Mouse (Mus musculus) forebrain, embryonic 10.5 days (tissue): ENCODE results near the gene Tm9sf3. TPM values are rescaled to one million over a fixed set of nuclear protein-coding genes. Genes with fewer than 3 reads are reported as not detected.

Source experiments
- DNase-seq: peaks from one replicate; pipeline ENCODE4 v3.0.0-alpha.2; 2017; ENCODE audit warnings: low spot score; ENCODE audit errors: extremely low spot score
- H3K27ac ChIP-seq: fragments of 300-500 bp; sonication (generic); 2 replicates; pipeline ENCODE4 v1.5.1; 2016; ENCODE audit warnings: mild to moderate bottlenecking
- H3K27me3 ChIP-seq: fragments of 300-500 bp; sonication (generic); 2 replicates; pipeline ENCODE4 v1.6.1; 2016; ENCODE audit warnings: mild to moderate bottlenecking; ENCODE audit not compliant: poor library complexity, severe bottlenecking
- H3K36me3 ChIP-seq: fragments of 300-500 bp; sonication (generic); replicated peaks from 2 replicates; pipeline ENCODE4 v1.6.1; 2016; ENCODE audit warnings: mild to moderate bottlenecking, moderate library complexity
- H3K4me1 ChIP-seq: fragments of 300-500 bp; sonication (generic); 2 replicates; pipeline ENCODE4 v1.6.1; 2016
- H3K4me3 ChIP-seq: fragments of 300-500 bp; sonication (generic); 2 replicates; pipeline ENCODE4 v1.5.1; 2016; ENCODE audit warnings: mild to moderate bottlenecking, moderate library complexity
- H3K9me3 ChIP-seq: fragments of 300-500 bp; sonication (generic); 2 replicates; pipeline ENCODE4 v1.6.1; 2016; ENCODE audit warnings: mild to moderate bottlenecking, moderate library complexity
- WGBS: fragments of 180-500 bp; shearing (Covaris S2); methylation state at CpG from one replicate; pipeline ENCODE4 v1.1.7; 2016; 5-methylcytosine and 5-hydroxymethylcytosine counted together
- polyA plus RNA-seq: library from polyadenylated mRNA; unstranded; fragments of >200 nt; fragmentation: Nextera tagmentation; extraction: Ambion mirVana; gene quantifications from 2 replicates; pipeline ENCODE4 v1.2.1, GENCODE M21; 2016

Gene Tm9sf3
- polyA plus RNA-seq, 1 experiment from 2014 or later, result 92.8 TPM

DNA sequence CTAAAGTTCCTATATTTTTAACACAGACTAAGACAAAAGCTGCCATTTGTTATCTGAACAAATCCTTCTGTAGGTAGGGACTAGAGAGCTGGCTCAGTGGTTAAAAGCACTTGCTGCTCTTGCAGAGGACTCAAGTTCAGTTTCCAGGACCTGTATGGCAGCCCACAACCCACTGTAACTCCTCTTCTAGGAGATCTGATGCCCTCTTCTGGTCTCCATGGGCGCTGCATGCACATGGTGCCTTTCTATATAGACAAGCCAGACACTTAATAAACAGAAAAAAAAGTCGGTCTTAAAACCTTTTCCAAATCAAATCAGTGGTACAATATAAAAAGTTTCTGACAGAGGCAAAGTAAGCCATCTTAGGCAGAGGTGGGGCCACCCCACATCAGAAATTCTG, 5.1 kb downstream of the Tm9sf3 start:
- Histone ChIP-seq H3K9me3 (no peaks in the 10 kb centered on the region), H3K4me1 (peaks cover 35% of the 10 kb centered on the region), H3K36me3 (peaks cover 34% of the 10 kb centered on the region), H3K4me3 (no peak overlapping the region), H3K27me3 (no peaks in the 10 kb centered on the region), H3K27ac (no peak overlapping the region)
- peak; percentile 39 for DNase-seq
- 46% methylated on average over 2 of the region's 2 CpGs for WGBS

DNA sequence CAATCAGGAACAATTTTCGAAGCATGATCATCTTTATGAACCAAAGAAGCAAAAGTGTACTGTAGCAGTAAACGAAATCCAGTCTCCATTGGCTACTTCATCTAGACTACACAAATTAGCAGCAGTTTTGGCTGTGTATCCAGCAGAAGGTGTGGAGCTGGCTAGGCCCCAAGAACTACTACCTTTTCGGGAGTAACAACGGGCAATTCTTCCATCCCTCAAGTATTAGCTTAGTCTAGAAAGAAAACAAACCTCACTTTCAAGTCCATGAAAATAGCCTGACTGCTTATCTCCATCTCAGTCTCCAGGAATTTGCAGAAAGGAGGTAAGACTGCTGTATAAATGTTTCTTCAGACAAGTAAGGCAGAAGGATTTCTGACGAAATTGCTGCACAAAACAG, 9.2 kb downstream of the Tm9sf3 start:
- 91% methylated on average over 5 of the region's 5 CpGs for WGBS
- Histone ChIP-seq H3K36me3 (peaks cover 38% of the 10 kb centered on the region), H3K4me1 (0 out of 2 replicates have a peak, but pooled peaks cover 3% of the 10 kb centered on the region), H3K9me3 (no peaks in the 10 kb centered on the region), H3K27ac (no peak overlapping the region), H3K27me3 (no peaks in the 10 kb centered on the region), H3K4me3 (no peak overlapping the region)
- no peak for DNase-seq

DNA sequence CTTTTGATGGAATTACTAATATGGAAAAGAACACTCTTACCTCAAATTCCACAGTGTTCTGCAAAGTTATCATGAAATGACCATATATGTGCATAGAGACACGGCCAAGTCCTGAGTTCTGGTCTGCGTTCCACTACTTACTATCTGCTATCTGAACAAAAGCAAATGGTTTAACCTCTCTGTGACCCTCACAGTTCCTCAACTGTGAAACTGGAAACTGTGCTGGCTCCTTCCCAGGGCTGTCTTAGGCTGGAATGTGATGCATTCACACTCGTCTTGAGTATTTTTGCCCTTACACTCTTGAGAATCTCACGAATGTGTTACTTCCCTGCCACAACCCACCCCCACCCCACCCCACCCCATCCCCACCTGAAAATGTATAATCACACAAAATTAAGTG, 14.8 kb downstream of the Tm9sf3 start:
- Histone ChIP-seq H3K36me3 (peaks cover 62% of the 10 kb centered on the region), H3K27me3 (no peaks in the 10 kb centered on the region), H3K27ac (no peak overlapping the region), H3K4me3 (no peak overlapping the region), H3K4me1 (no peaks in the 10 kb centered on the region), H3K9me3 (no peaks in the 10 kb centered on the region)
- WGBS, result 80% methylated on average over 4 of the region's 4 CpGs
- no peak for DNase-seq

DNA sequence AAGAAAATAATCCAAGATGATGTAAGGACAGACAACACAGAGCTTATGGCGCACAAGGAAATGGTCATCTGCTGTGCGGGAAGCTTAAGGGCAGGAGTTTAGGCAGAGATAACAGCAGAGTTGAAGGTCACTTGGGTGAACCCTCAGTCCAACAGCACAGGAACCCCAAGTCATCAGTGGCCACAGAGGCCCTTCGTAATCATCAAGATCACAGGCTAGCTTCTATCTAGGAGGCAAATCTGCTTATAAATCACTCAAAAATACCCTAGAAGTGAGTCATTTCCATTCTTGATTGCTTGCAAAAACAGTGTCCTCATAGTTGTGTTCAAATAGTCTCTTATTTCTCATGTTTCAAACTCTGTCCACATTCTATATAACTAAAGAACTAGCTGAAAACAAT, 15.5 kb downstream of the Tm9sf3 start:
- 96% methylated on average over 3 of the region's 3 CpGs for WGBS
- Histone ChIP-seq H3K4me1 (no peaks in the 10 kb centered on the region), H3K27ac (no peak overlapping the region), H3K4me3 (no peak overlapping the region), H3K36me3 (peaks cover 59% of the 10 kb centered on the region), H3K9me3 (no peaks in the 10 kb centered on the region), H3K27me3 (no peaks in the 10 kb centered on the region)
- no peak for DNase-seq

DNA sequence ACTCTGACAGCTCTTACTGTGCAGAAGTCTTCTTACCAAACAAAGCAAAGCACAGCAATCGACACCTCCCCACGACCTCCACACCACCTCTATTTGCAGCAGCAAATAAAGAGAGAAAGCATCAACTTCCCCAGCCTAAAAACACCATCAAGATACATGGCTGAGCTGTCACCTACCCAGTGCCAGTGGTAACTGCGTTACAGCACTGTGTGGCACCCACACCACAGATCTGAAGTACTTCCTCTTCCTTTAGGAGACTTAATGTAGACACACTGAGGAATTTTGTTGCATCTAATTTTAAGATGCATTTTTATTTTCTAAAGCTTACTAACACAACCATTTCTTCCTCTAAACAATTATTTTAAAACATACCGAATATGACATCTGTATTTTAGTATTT, 17.5 kb downstream of the Tm9sf3 start:
- peaks cover 70% of the 10 kb centered on the region for H3K36me3 ChIP-seq
- DNase-seq, result no peak
- no peaks in the 10 kb centered on the region for H3K4me1 ChIP-seq
- H3K27me3 ChIP-seq, result no peaks in the 10 kb centered on the region
- WGBS, result 92% methylated on average over 4 of the region's 4 CpGs
- no peak overlapping the region for H3K4me3 ChIP-seq
- no peak overlapping the region for H3K27ac ChIP-seq
- no peaks in the 10 kb centered on the region for H3K9me3 ChIP-seq

DNA sequence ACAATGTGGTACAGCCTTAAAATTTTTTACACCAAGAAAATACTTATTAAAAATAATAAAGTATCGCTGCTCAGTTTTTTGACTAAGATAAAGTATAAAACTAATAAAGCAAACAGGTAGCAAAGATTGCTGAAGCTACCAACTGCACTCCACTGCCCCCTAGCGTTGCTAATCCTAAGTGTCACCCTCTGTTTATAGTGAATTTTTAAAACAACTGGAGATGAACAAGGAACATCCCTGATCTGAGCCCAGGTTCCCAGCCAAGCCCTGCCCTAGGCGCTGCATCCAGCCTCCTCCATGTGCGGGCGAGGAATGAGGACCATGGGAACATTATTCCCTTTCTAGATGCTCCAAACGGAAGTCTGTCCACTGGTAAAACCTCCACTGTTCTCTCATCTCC, 19.2 kb downstream of the Tm9sf3 start:
- Histone ChIP-seq H3K36me3 (peaks cover 86% of the 10 kb centered on the region), H3K4me3 (no peak overlapping the region), H3K9me3 (no peaks in the 10 kb centered on the region), H3K27ac (no peak overlapping the region), H3K27me3 (no peaks in the 10 kb centered on the region), H3K4me1 (no peaks in the 10 kb centered on the region)
- DNase-seq, result no peak
- 67% methylated on average over 6 of the region's 6 CpGs for WGBS

DNA sequence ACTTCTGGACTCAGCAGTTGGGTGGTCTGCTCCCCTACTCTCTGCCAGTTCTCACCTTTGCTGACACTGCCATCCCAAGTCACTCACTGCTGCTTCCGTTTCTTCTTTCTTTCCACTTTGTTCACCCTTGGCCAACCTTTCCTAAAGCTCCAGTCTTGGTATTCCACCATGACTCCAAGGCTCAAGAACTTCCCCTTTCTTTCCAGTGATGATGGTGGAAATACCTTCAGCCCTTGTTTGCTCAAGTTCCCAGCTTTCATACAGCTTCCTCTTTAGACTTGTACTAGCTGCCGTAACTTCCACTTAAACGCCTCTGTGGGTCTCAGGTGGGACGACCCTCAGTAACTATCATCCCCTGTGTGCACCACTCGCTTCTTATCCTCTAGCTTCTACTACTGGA, 21.8 kb downstream of the Tm9sf3 start:
- H3K9me3 ChIP-seq, result no peaks in the 10 kb centered on the region
- H3K27ac ChIP-seq, result no peak overlapping the region
- WGBS, result 98% methylated on average over 5 of the region's 5 CpGs
- DNase-seq, result no peak
- H3K36me3 ChIP-seq, result peaks cover 88% of the 10 kb centered on the region
- H3K27me3 ChIP-seq, result no peaks in the 10 kb centered on the region
- H3K4me1 ChIP-seq, result no peaks in the 10 kb centered on the region
- H3K4me3 ChIP-seq, result no peak overlapping the region

DNA sequence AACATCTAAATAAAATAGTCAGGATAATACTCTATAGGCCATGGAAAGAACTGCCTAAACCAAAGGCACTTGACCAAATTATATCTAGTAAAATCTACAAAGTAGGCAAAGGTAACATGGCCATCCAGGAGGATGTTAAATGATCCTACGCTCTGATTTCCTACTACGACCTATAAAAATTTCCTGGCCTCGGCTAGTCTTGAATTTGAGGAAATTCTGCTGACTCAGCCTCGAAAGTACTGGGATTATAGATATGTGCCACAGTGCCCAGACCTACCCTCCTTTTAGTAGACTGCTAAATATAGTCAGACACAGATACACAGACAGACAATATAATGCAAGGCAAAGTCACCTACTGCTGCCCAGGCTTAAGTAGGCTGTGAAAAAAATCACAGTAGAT, 30.1 kb downstream of the Tm9sf3 start:
- H3K9me3 ChIP-seq, result no peaks in the 10 kb centered on the region
- H3K27me3 ChIP-seq, result no peaks in the 10 kb centered on the region
- no peak for DNase-seq
- no peak overlapping the region for H3K27ac ChIP-seq
- no peaks in the 10 kb centered on the region for H3K4me1 ChIP-seq
- H3K4me3 ChIP-seq, result no peak overlapping the region
- H3K36me3 ChIP-seq, result peaks cover 86% of the 10 kb centered on the region
- WGBS, result 96% methylated on average over 4 of the region's 4 CpGs

DNA sequence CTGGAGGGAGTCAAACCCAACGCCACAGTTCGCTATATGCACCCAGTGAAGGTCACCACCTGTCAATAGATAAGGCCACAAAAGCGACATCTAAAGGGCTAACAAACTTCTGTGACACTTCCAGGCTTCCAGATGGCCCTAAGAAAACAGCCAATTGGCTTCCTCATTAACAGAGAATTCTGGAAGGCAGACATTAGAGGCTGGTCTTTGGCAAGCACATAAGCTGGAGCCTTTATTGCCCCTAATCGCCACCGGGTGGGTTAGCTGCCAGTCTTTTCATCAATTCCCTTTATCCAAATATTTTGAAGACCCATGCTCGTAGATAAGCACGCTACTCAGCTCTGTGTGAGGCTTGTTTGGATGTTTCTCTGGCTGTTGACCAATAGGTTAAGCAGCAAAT, 55.5 kb downstream of the Tm9sf3 start:
- H3K27ac ChIP-seq, result no peak overlapping the region
- WGBS, result 76% methylated on average over 7 of the region's 7 CpGs
- peaks cover 26% of the 10 kb centered on the region for H3K4me1 ChIP-seq
- DNase-seq, result no peak
- H3K9me3 ChIP-seq, result no peaks in the 10 kb centered on the region
- H3K36me3 ChIP-seq, result peaks cover 22% of the 10 kb centered on the region
- H3K27me3 ChIP-seq, result peaks cover 64% of the 10 kb centered on the region
- no peak overlapping the region for H3K4me3 ChIP-seq

DNA sequence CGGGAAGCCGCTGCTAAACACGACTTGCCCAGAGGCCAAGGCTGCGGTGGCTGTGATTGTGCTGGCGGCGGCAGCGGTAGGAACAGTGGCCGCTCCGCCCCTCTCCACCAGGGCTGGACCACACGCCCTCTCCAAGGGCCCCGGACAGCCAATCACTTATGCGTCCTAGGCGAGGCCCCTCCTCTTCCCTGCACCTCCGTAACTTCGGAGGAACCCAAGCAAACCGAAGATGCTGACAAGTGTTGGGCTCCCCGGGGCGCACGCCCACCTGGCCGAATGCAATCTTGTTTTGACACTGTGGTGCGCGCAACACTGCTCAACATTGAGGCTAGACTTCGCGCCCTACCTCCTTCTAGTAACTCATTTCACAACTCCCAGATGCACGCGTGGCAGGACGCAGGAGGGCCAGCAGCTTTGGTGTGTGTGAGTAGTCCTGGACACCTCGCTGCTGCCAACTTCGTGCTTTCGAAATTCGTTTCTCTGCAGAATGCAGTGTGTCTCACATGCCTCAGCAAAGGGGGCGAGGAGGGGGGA, 56.9 kb downstream of the Tm9sf3 start, which contains the start of gene Tll2:
TSS of gene Tll2 (minus strand) at position 25 of the 534 bp plus-strand sequence.
- Histone ChIP-seq H3K27me3 (peaks cover 78% of the 10 kb centered on the region), H3K27ac (peak within 1 kb of the TSS; percentile 57), H3K4me3 (peak within 1 kb of the TSS; percentile 62), H3K36me3 (peaks cover 11% of the 10 kb centered on the region), H3K4me1 (peaks cover 26% of the 10 kb centered on the region), H3K9me3 (no peaks in the 10 kb centered on the region)
- WGBS, result 2% methylated on average over 32 of the region's 32 CpGs
- peak; percentile 80 for DNase-seq

DNA sequence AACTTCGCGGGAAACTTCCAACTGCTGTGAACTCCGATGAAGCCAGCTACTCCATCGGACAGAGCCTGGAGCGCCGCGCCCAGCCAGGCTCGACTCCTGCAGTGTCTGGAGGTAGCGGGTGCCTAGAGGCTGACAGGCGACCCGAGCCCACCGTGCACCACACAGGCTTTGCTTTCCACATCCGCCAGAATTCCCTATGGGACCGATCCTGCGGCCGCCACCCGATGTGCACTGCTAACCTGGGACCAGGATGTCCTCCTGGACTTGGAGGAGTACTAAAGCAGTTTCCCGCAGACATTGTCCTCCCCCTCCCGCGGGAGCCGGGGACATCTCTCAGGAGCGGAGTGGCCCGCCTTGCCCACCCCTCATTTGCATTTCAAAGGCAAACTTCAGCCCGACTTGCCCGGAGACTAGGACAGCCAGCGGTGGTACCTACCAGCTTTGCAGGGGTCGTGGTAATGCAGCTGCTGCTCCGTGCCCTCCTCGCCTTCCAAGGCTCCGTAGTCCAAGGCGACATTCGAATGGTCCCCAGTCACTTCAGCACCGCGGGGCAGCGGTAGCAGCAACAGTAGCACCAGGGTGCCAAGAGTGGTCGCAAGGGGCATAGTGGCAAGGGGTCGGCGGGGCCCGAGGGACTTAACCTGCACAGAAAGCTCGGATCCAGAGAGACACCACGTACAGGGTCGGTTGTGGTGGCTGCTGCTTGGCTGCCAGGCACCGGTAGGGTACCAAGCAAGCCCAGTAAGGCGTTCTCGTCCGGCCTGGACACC, 57.6 kb downstream of the Tm9sf3 start:
- peaks cover 6% of the 10 kb centered on the region; the same call in 1 of the 2 replicates for H3K36me3 ChIP-seq
- peak overlapping the region; percentile 62 for H3K4me3 ChIP-seq
- H3K4me1 ChIP-seq, result peaks cover 26% of the 10 kb centered on the region
- H3K27me3 ChIP-seq, result peaks cover 85% of the 10 kb centered on the region
- no peaks in the 10 kb centered on the region for H3K9me3 ChIP-seq
- H3K27ac ChIP-seq, result peak overlapping the region; percentile 57
- under 1% methylated on average over 46 of the region's 46 CpGs for WGBS
- DNase-seq, result peak; percentile 36

DNA sequence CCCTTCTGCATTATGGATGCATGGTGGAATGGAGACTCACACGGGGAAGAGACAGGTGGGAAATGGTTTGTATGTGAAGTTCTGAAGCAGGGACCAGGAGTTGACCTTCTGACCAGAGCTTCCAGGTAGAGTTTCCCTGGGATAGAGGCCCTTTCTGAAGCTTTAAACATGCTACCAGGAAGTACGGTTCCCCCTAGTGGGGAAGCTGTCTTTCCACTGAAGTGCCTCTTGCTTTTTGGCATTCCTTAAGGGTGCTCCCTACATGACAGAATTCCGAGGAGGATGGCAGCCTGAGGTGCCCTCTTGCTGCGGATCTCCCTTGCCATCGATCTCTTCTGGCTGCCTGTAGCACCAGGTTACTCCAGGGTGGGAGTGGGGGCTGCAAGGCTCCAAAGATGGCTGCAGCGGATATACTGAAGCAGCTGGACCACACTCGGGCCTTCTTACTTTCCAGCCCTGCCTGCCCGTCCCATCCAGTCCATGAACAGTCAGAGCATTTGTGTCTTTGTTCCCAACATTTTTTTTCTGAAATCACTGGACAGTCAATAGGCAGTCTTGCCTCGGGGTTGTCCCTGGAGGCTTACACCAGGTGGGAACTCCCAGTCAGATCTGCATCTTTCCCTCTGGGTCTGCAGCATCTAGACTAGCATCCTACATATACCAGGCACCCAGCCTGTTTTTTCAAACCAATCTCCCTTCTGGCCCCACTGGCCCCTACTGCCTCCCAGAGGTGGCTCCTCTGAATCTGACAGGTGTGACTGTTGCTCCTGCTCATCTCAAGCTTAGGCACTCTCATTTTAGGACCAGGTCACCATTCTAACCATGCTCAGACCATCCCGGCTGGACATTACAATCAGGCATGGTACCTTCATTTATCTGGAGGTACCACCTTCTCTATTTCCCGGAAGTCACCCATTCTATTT, 59.4 kb downstream of the Tm9sf3 start:
- DNase-seq, result no peak
- H3K4me1 ChIP-seq, result peaks cover 26% of the 10 kb centered on the region
- H3K9me3 ChIP-seq, result no peaks in the 10 kb centered on the region
- H3K27me3 ChIP-seq, result peaks cover 91% of the 10 kb centered on the region
- no peak overlapping the region for H3K4me3 ChIP-seq
- 72% methylated on average over 11 of the region's 11 CpGs for WGBS
- no peak overlapping the region for H3K27ac ChIP-seq
- H3K36me3 ChIP-seq, result no peaks in the 10 kb centered on the region

DNA sequence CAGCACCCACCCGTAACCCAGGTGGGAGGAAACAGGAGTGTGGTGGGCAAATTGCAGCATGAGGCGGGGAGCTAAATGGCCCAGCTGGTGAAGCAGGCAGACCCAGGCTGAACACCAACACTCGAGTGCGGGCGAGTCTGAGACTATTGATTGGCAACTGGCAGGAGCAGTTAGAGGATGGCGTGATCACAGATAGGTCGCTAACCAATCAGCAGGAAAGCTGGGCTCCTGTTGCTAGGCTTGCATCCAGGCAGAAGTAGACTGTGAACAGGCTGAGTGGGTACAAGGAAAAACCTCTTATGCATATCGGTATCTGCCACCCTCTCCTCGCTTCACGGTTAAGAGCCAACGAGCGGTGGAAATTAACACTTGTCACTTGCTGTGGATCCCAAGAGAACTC, 66.2 kb downstream of the Tm9sf3 start:
- Histone ChIP-seq H3K4me1 (no peaks in the 10 kb centered on the region; the same call in 1 of the 2 replicates), H3K27ac (no peak overlapping the region), H3K27me3 (peaks cover 76% of the 10 kb centered on the region), H3K9me3 (no peaks in the 10 kb centered on the region), H3K4me3 (no peak overlapping the region), H3K36me3 (no peaks in the 10 kb centered on the region)
- WGBS, result 88% methylated on average over 12 of the region's 12 CpGs
- DNase-seq, result no peak
